Mouse (Mus musculus): ENCODE data around the gene Kcnip3. TPM values are rescaled to one million over a fixed set of nuclear protein-coding genes. Genes with fewer than 3 reads are reported as not detected.

The Kcnip3 gene
- total RNA-seq, 2 experiments from 2014 or later, result 32.3 to 36.6 TPM

GRCm38 (mm10) chr2:127518831-127519230 is 3.1 kb downstream of the Kcnip3 start:
- intact Hi-C loops (cut with DNase I), result no loop called here
- DNase-seq, result no peak

- no peak for DNase-seq
Measured at GRCm38 (mm10) chr2:127518273-127518672, 3.6 kb downstream of the Kcnip3 start.

GRCm38 (mm10) chr2:127517081-127517480 is 4.8 kb downstream of the Kcnip3 start:
- no peak for DNase-seq
- intact Hi-C loops (cut with DNase I), result no loop called here

More at GRCm38 (mm10) chr2:127518273-127518672, 3.6 kb downstream of the Kcnip3 start:
- intact Hi-C loops (cut with DNase I), result no loop called here

GRCm38 (mm10) chr2:127514380-127515124 is 7.3 kb downstream of the Kcnip3 start:
- intact Hi-C loops (cut with DNase I), result no loop called here
- no peak for DNase-seq

- DNase-seq, result no peak
- intact Hi-C loops (cut with DNase I), result no loop called here
Measured at GRCm38 (mm10) chr2:127513244-127513643, 8.7 kb downstream of the Kcnip3 start.

GRCm38 (mm10) chr2:127511426-127511825 is 10.5 kb downstream of the Kcnip3 start:
- no peak for DNase-seq
- intact Hi-C loops (cut with DNase I), result no loop called here

- intact Hi-C loops (cut with DNase I), result loop anchor here (5.0 kb wide), 1 partner anchor 49 kb away; no protein-coding TSS in a partner anchor
Measured at GRCm38 (mm10) chr2:127507967-127508660, 13.8 kb downstream of the Kcnip3 start.

GRCm38 (mm10) chr2:127507077-127507774 is 14.7 kb downstream of the Kcnip3 start:
- intact Hi-C loops (cut with DNase I), result loop anchor here (5.0 kb wide), 1 partner anchor 50 kb away; no protein-coding TSS in a partner anchor

More at GRCm38 (mm10) chr2:127507967-127508660, 13.8 kb downstream of the Kcnip3 start:
- DNase-seq, result peak; percentile 75

GRCm38 (mm10) chr2:127506131-127506632 is 15.7 kb downstream of the Kcnip3 start:
- no peak for DNase-seq
- intact Hi-C loops (cut with DNase I), result loop anchor here (5.0 kb wide), 1 partner anchor 51 kb away; no protein-coding TSS in a partner anchor

More at GRCm38 (mm10) chr2:127507077-127507774, 14.7 kb downstream of the Kcnip3 start:
- peak; percentile 88 for DNase-seq

- intact Hi-C loops (cut with DNase I), result loop anchor here (5.0 kb wide), 1 partner anchor 52 kb away; no protein-coding TSS in a partner anchor
- DNase-seq, result no peak
Measured at GRCm38 (mm10) chr2:127505196-127505595, 16.7 kb downstream of the Kcnip3 start.

GRCm38 (mm10) chr2:127503751-127504549 is 17.9 kb downstream of the Kcnip3 start:
- peak; percentile 76 for DNase-seq
- intact Hi-C loops (cut with DNase I), result no loop called here

GRCm38 (mm10) chr2:127501061-127501460 is 20.8 kb downstream of the Kcnip3 start:
- intact Hi-C loops (cut with DNase I), result no loop called here

GRCm38 (mm10) chr2:127498750-127499149 is 23.1 kb downstream of the Kcnip3 start:
- DNase-seq, result no peak
- intact Hi-C loops (cut with DNase I), result no loop called here

More at GRCm38 (mm10) chr2:127501061-127501460, 20.8 kb downstream of the Kcnip3 start:
- peak; percentile 62 for DNase-seq

- intact Hi-C loops (cut with DNase I), result no loop called here
- no peak for DNase-seq
Measured at GRCm38 (mm10) chr2:127496321-127496720, 25.6 kb downstream of the Kcnip3 start.

GRCm38 (mm10) chr2:127484476-127485170 is 37.3 kb downstream of the Kcnip3 start:
- peak; percentile 80 for DNase-seq
- intact Hi-C loops (cut with DNase I), result no loop called here

- DNase-seq, result no peak
- intact Hi-C loops (cut with DNase I), result no loop called here
Measured at GRCm38 (mm10) chr2:127483001-127483400, 38.9 kb downstream of the Kcnip3 start.

GRCm38 (mm10) chr2:127482533-127482911 is 39.4 kb downstream of the Kcnip3 start:
- intact Hi-C loops (cut with DNase I), result no loop called here
- DNase-seq, result peak; percentile 58

- DNase-seq, result no peak
- intact Hi-C loops (cut with DNase I), result no loop called here
Measured at GRCm38 (mm10) chr2:127481841-127482532, 39.9 kb downstream of the Kcnip3 start.

- DNase-seq, result no peak
- intact Hi-C loops (cut with DNase I), result no loop called here
Measured at GRCm38 (mm10) chr2:127479763-127480162, 42.1 kb downstream of the Kcnip3 start.
